Mouse (Mus musculus) heart, embryonic 16.5 days (tissue): ENCODE measurements around the gene Dnase2b. TPM values are rescaled to one million over a fixed set of nuclear protein-coding genes. Genes with fewer than 3 reads are reported as not detected.

Source experiments
- ATAC-seq: fragments of 200-750 bp; cut with Nextera tagmentation; replicated peaks from 2 replicates; pipeline ENCODE4 v1.8.0; 2017; ENCODE audit warnings: moderate number of reproducible peaks; ENCODE audit not compliant: insufficient read depth, low FRiP score; ENCODE audit errors: extremely low read depth
- H3K27ac ChIP-seq: fragments of 300-500 bp; sonication (generic); 2 replicates; pipeline ENCODE4 v1.5.1; 2014; ENCODE audit warnings: mild to moderate bottlenecking, low read length, control low read depth, moderate library complexity
- H3K27me3 ChIP-seq: fragments of 300-500 bp; sonication (generic); 2 replicates; pipeline ENCODE4 v1.6.1; 2014; ENCODE audit warnings: low read length, mixed read lengths; ENCODE audit not compliant: control insufficient read depth, insufficient read depth
- H3K36me3 ChIP-seq: fragments of 300-500 bp; sonication (generic); 2 replicates; pipeline ENCODE4 v1.6.1; 2014; ENCODE audit not compliant: control insufficient read depth, insufficient read depth
- H3K4me1 ChIP-seq: fragments of 300-500 bp; sonication (generic); 2 replicates; pipeline ENCODE4 v1.6.1; 2014; ENCODE audit warnings: low read length, mixed read lengths; ENCODE audit not compliant: control insufficient read depth, insufficient read depth
- H3K4me2 ChIP-seq: fragments of 300-500 bp; sonication (generic); 2 replicates; pipeline ENCODE4 v1.6.1; 2014; ENCODE audit warnings: low read depth, mild to moderate bottlenecking, control low read depth, low read length
- H3K4me3 ChIP-seq: fragments of 300-500 bp; sonication (generic); 2 replicates; pipeline ENCODE4 v1.5.1; 2014; ENCODE audit warnings: mild to moderate bottlenecking, control low read depth, low read length
- H3K9ac ChIP-seq: fragments of 300-500 bp; sonication (generic); 2 replicates; pipeline ENCODE4 v1.6.1; 2014; ENCODE audit warnings: low read length, control low read depth
- H3K9me3 ChIP-seq: fragments of 300-500 bp; sonication (generic); replicated peaks from 2 replicates; pipeline ENCODE4 v1.6.1; 2016; ENCODE audit warnings: low read length; ENCODE audit not compliant: control insufficient read depth
- WGBS: fragments of 180-500 bp; shearing (Covaris S2); extraction: QIAGEN DNeasy Blood & Tissue Kit; methylation state at CpG from one replicate; pipeline ENCODE4 v1.1.7; 2014; 5-methylcytosine and 5-hydroxymethylcytosine counted together
- polyA plus RNA-seq: library from polyadenylated mRNA; unstranded; fragments of >200 nt; fragmentation: Nextera tagmentation; extraction: Ambion mirVana; gene quantifications from 2 replicates; pipeline ENCODE4 v1.2.1, GENCODE M21; 2015

The Dnase2b gene
- polyA plus RNA-seq, 1 experiment from 2014 or later: not detected

GRCm38 (mm10) chr3:146651217-146651616 lies 35.8 kb upstream of the Dnase2b start, which contains the start of gene 4930503B20Rik:
TSS of gene 4930503B20Rik (minus strand) at chr3:146651317.
- peaks cover 8% of the 10 kb centered on the region for H3K4me1 ChIP-seq
- no peaks in the 10 kb centered on the region for H3K9me3 ChIP-seq
- H3K4me2 ChIP-seq: no peak within 1 kb of the TSS
- no peaks in the 10 kb centered on the region for H3K36me3 ChIP-seq
- H3K4me3 ChIP-seq: no peak within 1 kb of the TSS
- no peak within 1 kb of the TSS for H3K9ac ChIP-seq
- 61% methylated on average over 3 of the region's 3 CpGs for WGBS
- no peak within 1 kb of the TSS for H3K27ac ChIP-seq
- no peak for ATAC-seq
- no peaks in the 10 kb centered on the region for H3K27me3 ChIP-seq

DNA sequence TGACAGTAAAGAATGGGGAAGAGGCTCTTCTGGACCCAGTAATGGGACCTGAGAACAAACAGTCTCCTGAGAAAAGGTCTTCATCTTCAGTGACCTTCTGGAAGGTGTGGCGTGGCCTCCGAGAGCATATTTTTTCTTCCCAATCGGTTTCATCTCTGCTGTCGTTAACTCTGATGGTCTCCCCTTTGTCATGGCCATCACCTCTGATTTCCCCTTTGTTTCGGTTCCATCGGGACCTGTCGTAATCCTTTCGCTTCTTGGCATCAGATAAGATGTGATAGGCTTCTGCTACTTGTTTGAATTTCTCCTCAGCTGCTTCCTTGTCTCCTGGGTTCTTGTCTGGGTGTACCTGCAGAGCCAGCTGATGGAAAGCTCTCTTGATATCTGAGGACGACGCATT lies 35.3 kb upstream of the Dnase2b start:
- no peak for ATAC-seq
- no peaks in the 10 kb centered on the region for H3K36me3 ChIP-seq
- H3K4me1 ChIP-seq: peaks cover 8% of the 10 kb centered on the region

GRCm38 (mm10) chr3:146649311-146649894 lies 34.0 kb upstream of the Dnase2b start:
- Histone ChIP-seq H3K27me3 (no peaks in the 10 kb centered on the region), H3K4me2 (no peak overlapping the region), H3K4me3 (no peak overlapping the region), H3K4me1 (peaks cover 5% of the 10 kb centered on the region), H3K27ac (no peak overlapping the region), H3K9ac (no peak overlapping the region), H3K9me3 (no peaks in the 10 kb centered on the region), H3K36me3 (no peaks in the 10 kb centered on the region)
- WGBS: 75% methylated on average over 10 of the region's 10 CpGs
- no peak for ATAC-seq

More for the DNA sequence above, 35.3 kb upstream of the Dnase2b start:
- no peak overlapping the region for H3K27ac ChIP-seq
- H3K9me3 ChIP-seq: no peaks in the 10 kb centered on the region
- H3K4me2 ChIP-seq: no peak overlapping the region
- no peak overlapping the region for H3K9ac ChIP-seq
- WGBS: 90% methylated on average over 10 of the region's 10 CpGs
- no peaks in the 10 kb centered on the region for H3K27me3 ChIP-seq
- no peak overlapping the region for H3K4me3 ChIP-seq

- no peak overlapping the region for H3K4me2 ChIP-seq
- H3K9ac ChIP-seq: no peak overlapping the region
- ATAC-seq: no peak
- H3K27ac ChIP-seq: no peak overlapping the region
- WGBS: 42% methylated on average over 4 of the region's 4 CpGs
- H3K4me3 ChIP-seq: no peak overlapping the region
- H3K4me1 ChIP-seq: peaks cover 5% of the 10 kb centered on the region; the same call in 1 of the 2 replicates
- H3K27me3 ChIP-seq: no peaks in the 10 kb centered on the region
- H3K36me3 ChIP-seq: no peaks in the 10 kb centered on the region
- H3K9me3 ChIP-seq: no peaks in the 10 kb centered on the region
These were observed 26.5 kb upstream of the Dnase2b start for GRCm38 (mm10) chr3:146641818-146642427.

DNA sequence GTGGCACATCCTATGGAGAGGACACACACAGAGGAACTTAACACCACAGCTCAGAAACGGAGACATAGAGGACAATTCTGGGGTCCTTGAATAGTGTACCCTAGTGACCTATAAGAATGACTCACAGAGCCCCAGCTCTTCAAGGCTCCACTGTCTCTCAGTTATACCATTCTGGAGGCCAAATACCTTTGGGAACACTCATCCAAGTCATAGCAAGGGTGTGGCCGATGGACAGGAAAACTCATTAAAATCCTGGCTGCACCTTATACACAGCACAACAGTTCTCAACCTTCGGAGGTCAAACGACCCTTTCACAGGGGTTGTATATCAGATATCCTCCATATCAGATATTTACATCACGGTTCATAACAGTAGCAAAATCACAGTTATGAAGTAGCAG lies 17.1 kb upstream of the Dnase2b start:
- no peak overlapping the region for H3K4me2 ChIP-seq
- H3K4me1 ChIP-seq: no peaks in the 10 kb centered on the region
- H3K27ac ChIP-seq: no peak overlapping the region
- H3K27me3 ChIP-seq: no peaks in the 10 kb centered on the region
- no peak for ATAC-seq
- H3K4me3 ChIP-seq: no peak overlapping the region
- no peaks in the 10 kb centered on the region for H3K36me3 ChIP-seq
- 80% methylated on average over 5 of the region's 5 CpGs for WGBS
- no peak overlapping the region for H3K9ac ChIP-seq
- H3K9me3 ChIP-seq: no peaks in the 10 kb centered on the region

DNA sequence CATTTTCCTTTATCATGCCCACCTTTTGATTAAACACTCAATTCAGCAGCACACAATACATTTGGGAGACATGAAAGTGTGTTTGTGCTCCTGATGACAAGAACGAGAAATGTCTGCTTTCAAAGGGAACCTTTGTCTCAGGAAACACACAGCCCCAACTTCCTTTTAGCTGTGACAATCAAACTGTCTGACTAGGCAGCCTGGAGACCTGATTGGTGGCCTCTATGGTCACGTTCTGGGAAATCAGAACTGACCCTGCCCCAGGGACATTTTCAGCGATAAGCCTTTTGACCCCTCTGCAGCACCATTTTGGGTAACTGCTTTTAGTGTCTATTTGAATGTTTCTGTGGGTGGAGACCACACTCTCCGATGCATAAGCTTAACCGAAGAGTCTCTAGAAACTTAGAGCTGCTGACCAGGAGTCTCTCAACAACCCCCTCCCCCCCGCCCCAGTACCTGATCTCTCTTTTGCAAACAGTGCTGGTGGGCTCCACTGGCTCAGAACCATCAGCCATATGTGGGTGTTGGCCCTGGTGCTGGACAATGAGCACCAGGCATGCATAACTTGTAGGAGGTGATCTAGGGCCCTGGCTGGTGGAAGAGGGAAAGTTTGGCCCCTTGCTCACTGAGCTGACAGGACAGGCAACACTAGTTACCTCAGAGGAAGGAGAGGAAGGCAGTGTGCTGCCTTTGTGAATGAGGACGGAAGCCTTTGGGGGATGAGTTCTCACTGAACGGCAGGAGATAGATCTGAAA lies 13.0 kb upstream of the Dnase2b start:
- Histone ChIP-seq H3K9ac (no peak overlapping the region), H3K27me3 (no peaks in the 10 kb centered on the region), H3K4me1 (no peaks in the 10 kb centered on the region), H3K27ac (no peak overlapping the region), H3K4me2 (no peak overlapping the region), H3K4me3 (no peak overlapping the region), H3K9me3 (no peaks in the 10 kb centered on the region), H3K36me3 (no peaks in the 10 kb centered on the region)
- 67% methylated on average over 8 of the region's 8 CpGs for WGBS
- no peak for ATAC-seq

DNA sequence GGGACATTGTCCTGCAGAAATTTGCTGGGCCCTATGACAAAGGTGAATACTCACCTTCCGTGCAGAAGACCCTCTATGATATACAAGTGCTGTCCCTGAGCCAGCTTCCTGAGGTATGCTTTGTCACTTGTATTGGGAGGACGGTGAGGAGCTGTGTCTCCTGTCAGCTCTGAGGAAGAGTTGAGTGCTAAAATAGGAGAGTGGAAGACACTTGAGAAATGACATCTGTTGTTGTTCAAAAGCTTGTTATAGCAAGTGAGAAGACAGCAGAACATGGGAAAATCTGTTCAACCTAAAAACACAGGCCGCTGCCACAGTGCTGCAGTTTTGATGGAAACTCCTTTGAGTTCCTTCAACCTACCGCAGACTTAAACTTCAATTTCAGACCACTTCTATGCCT lies 10.4 kb upstream of the Dnase2b start:
- Histone ChIP-seq H3K4me2 (no peak overlapping the region), H3K4me3 (no peak overlapping the region), H3K9me3 (no peaks in the 10 kb centered on the region), H3K9ac (no peak overlapping the region), H3K4me1 (peaks cover 4% of the 10 kb centered on the region), H3K27me3 (no peaks in the 10 kb centered on the region), H3K27ac (no peak overlapping the region), H3K36me3 (no peaks in the 10 kb centered on the region)
- 69% methylated on average over 4 of the region's 4 CpGs for WGBS
- no peak for ATAC-seq

- H3K36me3 ChIP-seq: no peaks in the 10 kb centered on the region
- no peak overlapping the region for H3K9ac ChIP-seq
- no peak for ATAC-seq
- no peak overlapping the region for H3K4me3 ChIP-seq
- no peaks in the 10 kb centered on the region for H3K27me3 ChIP-seq
- H3K27ac ChIP-seq: no peak overlapping the region
- WGBS: 88% methylated on average over 11 of the region's 11 CpGs
- peaks cover 10% of the 10 kb centered on the region for H3K4me1 ChIP-seq
- no peak overlapping the region for H3K4me2 ChIP-seq
- H3K9me3 ChIP-seq: no peaks in the 10 kb centered on the region
These were observed 6.6 kb upstream of the Dnase2b start for GRCm38 (mm10) chr3:146621966-146622365.
